Mouse (Mus musculus): ENCODE measurements around the gene 1700113H08Rik.

- TF ChIP-seq POLR2A (IDR thresholded peaks at IDR 0.05; ENCODE audit: low read depth, low read length) (no peak), CTCF (IDR thresholded peaks at IDR 0.05; ENCODE audit: extremely low read depth, insufficient read length, insufficient replicate concordance, low read depth, low read length) (no peak)
Observed at GRCm38 (mm10) chr10:87198720-87199119, 140.9 kb downstream of the 1700113H08Rik start.

Measured in small intestine, adult 2 months (tissue).